Mouse (Mus musculus) heart, embryonic 14.5 days (tissue): ENCODE data around the gene Gab2. TPM values are rescaled to one million over a fixed set of nuclear protein-coding genes. Genes with fewer than 3 reads are reported as not detected.

Experiments
- ATAC-seq: fragments of 200-750 bp; cut with Nextera tagmentation; 2 replicates; pipeline ENCODE4 v1.8.0; 2017; ENCODE audit warnings: low read depth, moderate TSS enrichment; ENCODE audit not compliant: insufficient number of reproducible peaks, insufficient read depth, low FRiP score
- H3K27ac ChIP-seq, 2 experiments: fragments of 200-500 bp in 1 of 2; fragments of 300-500 bp in 1 of 2; sonication (generic) in 1 of 2; replicated peaks in 1 of 2; 2 replicates each; pipeline ENCODE4 v1.5.1; 2012 to 2014; ENCODE audit warnings: low read depth in 2 of 2, low read length in 2 of 2, control low read depth in 1 of 2, mild to moderate bottlenecking in 1 of 2, mixed read lengths in 1 of 2; ENCODE audit not compliant: control insufficient read depth in 1 of 2, insufficient read depth in 1 of 2
- H3K27me3 ChIP-seq: fragments of 300-500 bp; sonication (generic); 2 replicates; pipeline ENCODE4 v1.6.1; 2014; ENCODE audit warnings: mild to moderate bottlenecking, low read length, control low read depth; ENCODE audit not compliant: control insufficient read depth, insufficient read depth
- H3K36me3 ChIP-seq: fragments of 300-500 bp; sonication (generic); 2 replicates; pipeline ENCODE4 v1.6.1; 2014; ENCODE audit warnings: mild to moderate bottlenecking, control low read depth, low read length, mixed read lengths; ENCODE audit not compliant: control insufficient read depth, insufficient read depth
- H3K4me1 ChIP-seq, 2 experiments: fragments of 200-500 bp in 1 of 2; fragments of 300-500 bp in 1 of 2; sonication (generic) in 1 of 2; 2 replicates each; pipeline ENCODE4 v1.6.1; 2012 to 2014; ENCODE audit warnings: low read length in 2 of 2, control low read depth in 1 of 2, mixed read lengths in 1 of 2; ENCODE audit not compliant: control insufficient read depth in 2 of 2, insufficient read depth in 2 of 2
- H3K4me2 ChIP-seq: fragments of 300-500 bp; sonication (generic); 2 replicates; pipeline ENCODE4 v1.6.1; 2014; ENCODE audit warnings: mild to moderate bottlenecking, low read length
- H3K4me3 ChIP-seq, 2 experiments: fragments of 200-500 bp in 1 of 2; fragments of 300-500 bp in 1 of 2; sonication (generic) in 1 of 2; 2 replicates each; pipeline ENCODE4 v1.5.1; 2012 to 2014; ENCODE audit warnings: low read length in 2 of 2, mild to moderate bottlenecking in 2 of 2, control low read depth in 1 of 2, low read depth in 1 of 2, moderate library complexity in 1 of 2; ENCODE audit not compliant: control insufficient read depth in 1 of 2, insufficient read depth in 1 of 2
- H3K9ac ChIP-seq: fragments of 300-500 bp; sonication (generic); 2 replicates; pipeline ENCODE4 v1.6.1; 2014; ENCODE audit warnings: mild to moderate bottlenecking, low read length
- H3K9me3 ChIP-seq: fragments of 300-500 bp; sonication (generic); 2 replicates; pipeline ENCODE4 v1.6.1; 2016; ENCODE audit warnings: low read length, control low read depth; ENCODE audit not compliant: control insufficient read depth
- WGBS: fragments of 180-500 bp; shearing (Covaris S2); extraction: QIAGEN DNeasy Blood & Tissue Kit; methylation state at CpG from one replicate; pipeline ENCODE4 v1.1.7; 2014; 5-methylcytosine and 5-hydroxymethylcytosine counted together
- polyA plus RNA-seq: library from polyadenylated mRNA; unstranded; fragments of >200 nt; fragmentation: Nextera tagmentation; extraction: Ambion mirVana; gene quantifications from 2 replicates; pipeline ENCODE4 v1.2.1, GENCODE M21; 2014

The Gab2 gene
- polyA plus RNA-seq, 1 experiment from 2014 or later = 8.8 TPM

DNA sequence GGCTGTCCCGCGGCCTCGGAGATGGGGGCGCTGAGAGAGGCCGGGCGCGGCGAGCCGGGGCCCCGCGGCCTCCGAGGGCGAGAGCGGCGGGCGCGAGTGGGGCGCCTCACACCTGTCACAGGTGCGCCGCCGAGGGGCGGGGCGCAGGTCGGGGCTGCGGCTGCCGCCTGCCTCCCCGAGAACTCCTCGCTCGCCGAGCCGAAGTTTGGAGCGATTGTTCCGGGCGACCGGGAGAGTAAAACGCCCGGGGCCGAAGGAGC, 503 bp downstream of the Gab2 start:
- Histone ChIP-seq H3K36me3 (no peaks in the 10 kb centered on the region), H3K4me2 (peak overlapping the region; percentile 86), H3K9me3 (no peaks in the 10 kb centered on the region), H3K4me1 (peaks cover 7 to 21% of the 10 kb centered on the region in 2 experiments), H3K4me3 (peak overlapping the region; percentile 91 to 97), H3K27ac (peak overlapping the region; percentile 80 to 97), H3K27me3 (no peaks in the 10 kb centered on the region), H3K9ac (peak overlapping the region; percentile 95)
- WGBS = under 1% methylated on average over 20 of the region's 38 CpGs
- no peak; the same call in 1 of the 2 replicates for ATAC-seq

DNA sequence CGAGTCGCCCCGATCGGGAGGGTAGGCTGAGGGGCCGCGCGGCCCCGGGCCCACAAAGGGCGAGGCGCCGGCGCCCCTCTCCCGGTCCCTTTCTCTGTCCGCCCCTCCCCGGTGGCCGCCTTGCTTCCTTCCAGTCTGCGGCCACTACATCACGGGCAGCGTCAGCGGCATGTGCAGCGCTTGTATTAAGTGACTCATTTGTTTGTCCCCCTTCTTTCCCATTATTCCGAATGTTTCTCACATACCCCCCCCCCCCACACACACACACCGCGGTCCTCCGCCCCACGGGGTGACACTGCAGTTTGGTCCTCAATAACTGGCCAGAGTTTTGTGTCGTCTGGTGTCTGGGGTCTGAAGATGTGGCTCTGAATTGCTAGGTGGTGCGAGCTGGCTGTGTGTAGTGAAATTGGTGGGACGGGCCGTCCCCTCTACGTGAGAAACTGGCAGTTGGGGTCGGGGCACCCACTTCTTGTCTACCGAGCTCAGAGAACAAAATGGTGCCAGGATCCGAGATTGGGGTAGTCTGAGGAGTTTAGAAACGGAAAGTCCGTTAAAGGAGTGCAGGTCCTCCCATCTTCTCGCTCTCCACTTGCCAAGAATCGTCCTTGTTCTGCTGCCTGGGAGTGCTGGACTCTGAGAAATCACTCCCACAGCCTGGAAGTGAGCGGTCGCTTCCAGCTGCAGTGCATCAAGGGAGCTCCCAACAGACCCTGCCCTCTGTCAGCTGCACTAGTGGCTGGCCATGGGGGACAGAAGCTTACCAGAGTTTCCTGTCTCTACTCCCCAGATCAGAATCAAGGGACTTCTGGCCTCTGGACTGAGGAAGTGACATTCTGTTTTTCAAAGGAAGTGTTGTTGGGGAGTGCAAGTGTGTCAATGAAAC, 1.1 kb downstream of the Gab2 start:
- Histone ChIP-seq H3K4me2 (peak overlapping the region; percentile 86), H3K4me3 (peak overlapping the region; percentile 91 to 97), H3K9ac (peak overlapping the region; percentile 95), H3K27ac (peak overlapping the region; percentile 80 to 97), H3K36me3 (no peaks in the 10 kb centered on the region), H3K9me3 (no peaks in the 10 kb centered on the region), H3K4me1 (peaks cover 7 to 21% of the 10 kb centered on the region in 2 experiments), H3K27me3 (no peaks in the 10 kb centered on the region)
- ATAC-seq = peak; percentile 85
- under 1% methylated on average over 40 of the region's 40 CpGs for whole genome bisulfite sequencing

DNA sequence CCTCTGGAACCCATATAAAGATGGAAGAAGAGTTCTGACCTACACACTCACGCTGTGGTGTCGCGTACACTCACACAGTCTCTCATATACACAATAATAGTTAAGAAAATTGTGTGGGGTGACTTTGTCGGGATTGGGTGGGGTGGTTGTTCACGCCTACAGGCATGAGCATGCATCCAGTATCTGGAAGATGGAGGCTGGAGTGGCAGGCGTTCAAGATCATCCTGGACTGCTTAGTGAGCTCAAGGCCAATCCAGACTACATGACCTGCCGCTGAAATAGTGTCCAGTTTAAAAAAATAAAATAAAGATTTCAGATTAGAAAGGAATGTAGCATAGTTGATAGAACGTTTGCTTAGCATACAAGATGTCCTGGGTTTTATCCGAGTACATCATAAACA, 2.2 kb downstream of the Gab2 start:
- H3K36me3 ChIP-seq = no peaks in the 10 kb centered on the region
- peak overlapping the region in 1 of 2 experiments; percentile 91; a peak in 2 of 4 replicates for H3K4me3 ChIP-seq
- peak overlapping the region; percentile 80 to 97 for H3K27ac ChIP-seq
- WGBS = 73% methylated on average over 9 of the region's 9 CpGs
- H3K9ac ChIP-seq = no peak overlapping the region
- no peak for ATAC-seq
- H3K9me3 ChIP-seq = no peaks in the 10 kb centered on the region
- H3K27me3 ChIP-seq = no peaks in the 10 kb centered on the region
- H3K4me1 ChIP-seq = peaks cover 7 to 21% of the 10 kb centered on the region in 2 experiments
- H3K4me2 ChIP-seq = peak overlapping the region; percentile 86

DNA sequence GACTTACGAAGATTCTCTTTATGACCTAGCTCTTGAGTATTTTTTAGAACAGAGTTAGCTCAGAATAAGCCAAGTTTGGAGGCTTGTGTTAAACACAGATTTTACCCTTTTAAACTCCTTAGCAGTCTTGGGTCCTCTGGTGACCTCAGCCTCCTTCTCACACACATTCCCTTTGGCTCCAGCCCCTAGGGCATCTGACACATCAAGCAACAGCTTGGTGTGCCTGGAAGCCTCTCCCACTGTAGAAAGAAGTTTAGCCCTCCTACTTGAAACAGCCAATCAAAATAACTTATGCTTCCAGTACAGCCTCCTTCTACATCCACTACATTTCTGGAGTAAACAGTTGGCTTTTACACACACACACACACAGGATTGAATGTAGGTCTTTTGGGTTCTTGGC, 2.8 kb downstream of the Gab2 start:
- no peak overlapping the region for H3K9ac ChIP-seq
- WGBS = 88% methylated on average over 1 of the region's 1 CpGs
- no peak overlapping the region for H3K4me3 ChIP-seq
- H3K4me1 ChIP-seq = peaks cover 6 to 21% of the 10 kb centered on the region in 2 experiments
- H3K27ac ChIP-seq = peak overlapping the region in 1 of 2 experiments; percentile 28; a peak in 1 of 4 replicates
- H3K4me2 ChIP-seq = no peak overlapping the region
- no peaks in the 10 kb centered on the region for H3K36me3 ChIP-seq
- no peak for ATAC-seq
- no peaks in the 10 kb centered on the region for H3K9me3 ChIP-seq
- no peaks in the 10 kb centered on the region for H3K27me3 ChIP-seq

DNA sequence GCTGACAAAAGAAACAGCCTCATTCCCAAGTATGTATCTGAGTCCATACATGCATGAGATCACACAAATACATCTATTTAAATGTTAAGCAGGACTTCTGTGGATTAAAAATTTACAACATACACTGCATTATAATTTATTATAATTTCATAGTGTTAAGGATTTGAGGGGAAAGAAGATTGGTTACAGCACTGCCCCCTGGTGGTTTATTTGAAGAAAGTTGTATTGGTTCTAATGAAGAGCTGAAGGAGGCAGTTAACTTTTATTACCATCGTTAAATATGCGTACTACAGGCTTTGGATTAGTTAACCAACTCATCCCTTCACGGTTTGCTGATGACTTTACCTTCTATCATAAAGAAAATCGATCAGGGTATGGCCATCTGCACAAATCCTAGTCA, 3.9 kb downstream of the Gab2 start:
- Histone ChIP-seq H3K9me3 (no peaks in the 10 kb centered on the region), H3K27me3 (no peaks in the 10 kb centered on the region), H3K4me2 (no peak overlapping the region), H3K4me3 (no peak overlapping the region), H3K9ac (no peak overlapping the region), H3K4me1 (peaks cover 5 to 21% of the 10 kb centered on the region in 2 experiments), H3K36me3 (no peaks in the 10 kb centered on the region), H3K27ac (no peak overlapping the region)
- no peak for ATAC-seq
- WGBS = 19% methylated on average over 4 of the region's 4 CpGs

DNA sequence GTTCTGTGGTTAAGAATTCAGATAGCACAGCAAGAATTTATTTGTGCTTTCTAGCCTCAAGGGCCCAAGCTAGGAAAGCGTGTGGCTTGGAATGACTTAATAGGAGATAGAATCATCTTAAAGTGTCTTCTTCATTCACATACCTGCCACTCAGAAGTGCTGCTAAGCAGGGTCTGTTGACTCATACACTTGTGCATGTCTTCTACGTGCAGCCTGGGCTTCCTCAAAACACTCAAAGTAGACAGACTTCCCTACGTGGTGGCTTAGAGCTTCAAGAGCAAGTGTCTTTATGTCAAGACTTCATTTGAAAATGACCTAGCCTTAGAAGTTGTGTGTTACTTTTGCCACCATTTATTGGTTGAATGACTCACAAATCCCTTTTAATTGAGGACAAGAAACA, 12.9 kb downstream of the Gab2 start:
- 68% methylated on average over 3 of the region's 3 CpGs for WGBS
- no peaks in the 10 kb centered on the region for H3K36me3 ChIP-seq
- no peak for ATAC-seq

DNA sequence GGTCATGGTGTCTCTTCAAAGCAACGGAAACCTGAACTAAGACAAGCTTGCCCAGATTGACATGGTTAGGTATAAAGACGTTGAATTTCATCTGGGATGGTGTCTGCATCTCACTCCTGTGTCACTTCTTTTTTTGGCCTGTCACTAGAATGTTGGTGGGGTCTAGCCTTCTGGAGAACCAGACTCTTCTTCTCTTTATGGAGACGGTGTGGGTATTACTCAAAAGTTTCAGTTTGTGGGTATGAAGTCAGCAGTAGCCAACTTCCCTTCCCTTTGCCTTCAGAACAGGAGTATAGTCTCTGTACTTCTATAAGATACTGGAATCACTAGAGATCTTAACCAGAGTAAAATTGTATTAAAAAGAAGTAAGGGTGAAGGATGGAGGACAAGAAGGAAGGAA, 26.7 kb downstream of the Gab2 start:
- no peak overlapping the region for H3K4me2 ChIP-seq
- 91% methylated on average over 3 of the region's 3 CpGs for WGBS
- no peak overlapping the region for H3K4me3 ChIP-seq
- peaks cover 0 to 10% of the 10 kb centered on the region in 2 experiments; a peak in 2 of 4 replicates for H3K4me1 ChIP-seq
- H3K9me3 ChIP-seq = no peaks in the 10 kb centered on the region
- no peak overlapping the region for H3K9ac ChIP-seq
- ATAC-seq = no peak
- H3K36me3 ChIP-seq = no peaks in the 10 kb centered on the region
- H3K27ac ChIP-seq = no peak overlapping the region
- H3K27me3 ChIP-seq = no peaks in the 10 kb centered on the region

More for the DNA sequence above, 12.9 kb downstream of the Gab2 start:
- H3K27me3 ChIP-seq = no peaks in the 10 kb centered on the region
- H3K4me2 ChIP-seq = no peak overlapping the region
- no peak overlapping the region for H3K4me3 ChIP-seq
- H3K9me3 ChIP-seq = no peaks in the 10 kb centered on the region
- H3K27ac ChIP-seq = no peak overlapping the region
- H3K9ac ChIP-seq = no peak overlapping the region
- H3K4me1 ChIP-seq = 0 out of 4 replicates have a peak, but pooled peaks cover 0 to 4% of the 10 kb centered on the region in 2 experiments
